8 mouse cellular contexts compared by ENCODE assay signal in genomic region chr10:17723871-17724741, GRCm38 (mm10). TPM values are rescaled to one million over a fixed set of nuclear protein-coding genes. Genes with fewer than 3 reads are reported as not detected.
A peak's percentile ranks its signal among the peaks of the same experiment; 100 is the strongest.
DNase-seq lines count a peak whose midpoint lies in the region; ATAC-seq and TF ChIP-seq lines count a peak whose summit lies in the region.

No protein-coding gene starts in this region.

- peak overlapping the region; percentile 68 for H3K4me2 ChIP-seq in forebrain, embryonic 15.5 days (replicated peaks)
- H3K4me2 ChIP-seq in lung, embryonic 15.5 days, result peak overlapping the region; percentile 83

- peaks cover 34% of the 10 kb centered on the region for H3K4me1 ChIP-seq in forebrain, embryonic 15.5 days
- H3K4me1 ChIP-seq in lung, embryonic 15.5 days, result peaks cover 33% of the 10 kb centered on the region
- H3K4me1 ChIP-seq in olfactory bulb, adult 2 months (ENCODE audit: control insufficient read depth, insufficient read depth, low read length), result no peaks in the 10 kb centered on the region
- peaks cover 6% of the 10 kb centered on the region; the same call in 1 of the 2 replicates for H3K4me1 ChIP-seq in thymus, adult 2 months (replicated peaks; ENCODE audit: control insufficient read depth, insufficient read depth, low read length)

- TF ChIP-seq POLR2A in brain, embryonic 14.5 days (IDR thresholded peaks at IDR 0.05; ENCODE audit: borderline replicate concordance, extremely low read depth, insufficient read depth, insufficient read length, poor library complexity, severe bottlenecking), result no peak
- TF ChIP-seq POLR2A in olfactory bulb, adult 2 months (IDR thresholded peaks at IDR 0.05; ENCODE audit: insufficient read depth, low read depth, low read length), result no peak; the same call in none of the 2 replicates
- no peak for TF ChIP-seq POLR2A in thymus, adult 2 months (IDR thresholded peaks at IDR 0.05; ENCODE audit: control insufficient read depth, extremely low read depth, insufficient read depth, low read length, poor library complexity)

- peak overlapping the region; percentile 95 for H3K9ac ChIP-seq in forebrain, embryonic 15.5 days (replicated peaks)
- H3K9ac ChIP-seq in lung, embryonic 15.5 days, result peak overlapping the region; percentile 85

- H3K27me3 ChIP-seq in forebrain, embryonic 15.5 days, result no peaks in the 10 kb centered on the region
- no peaks in the 10 kb centered on the region for H3K27me3 ChIP-seq in lung, embryonic 15.5 days
- no peaks in the 10 kb centered on the region for H3K27me3 ChIP-seq in thymus, adult 2 months (ENCODE audit: control insufficient read depth, insufficient read depth, low read length)

- intact Hi-C loops in heart, postnatal 25 days (cut with DNase I), result loop anchor here (5.0 to 10.0 kb wide), 9 partner anchors 162 to 1379 kb away; no protein-coding TSS in a partner anchor

- TF ChIP-seq CTCF in brain, embryonic 14.5 days (IDR thresholded peaks at IDR 0.05; ENCODE audit: borderline replicate concordance, extremely low read depth, insufficient read depth, insufficient read length), result peak; percentile 54
- peak; percentile 62; the same call in 1 of the 2 replicates for TF ChIP-seq CTCF in olfactory bulb, adult 2 months (IDR thresholded peaks at IDR 0.05; ENCODE audit: insufficient read depth, low read depth, low read length)
- TF ChIP-seq CTCF in thymus, adult 2 months (IDR thresholded peaks at IDR 0.05; ENCODE audit: borderline replicate concordance, control insufficient read depth, extremely low read depth, insufficient read depth, low read length, poor library complexity), result peak; percentile 76; the same call in 1 of the 2 replicates

- peak overlapping the region; percentile 99 for H3K27ac ChIP-seq in forebrain, embryonic 15.5 days (replicated peaks)
- peak overlapping the region; percentile 99 for H3K27ac ChIP-seq in lung, embryonic 15.5 days
- H3K27ac ChIP-seq in olfactory bulb, adult 2 months (ENCODE audit: insufficient read depth, low read depth, low read length), result peak overlapping the region; percentile 91
- H3K27ac ChIP-seq in thymus, adult 2 months (ENCODE audit: control insufficient read depth, insufficient read depth, low read length), result peak overlapping the region; percentile 78; the same call in 1 of the 2 replicates

- peak overlapping the region; percentile 82 for H3K4me3 ChIP-seq in forebrain, embryonic 15.5 days
- H3K4me3 ChIP-seq in lung, embryonic 15.5 days, result peak overlapping the region; percentile 95
- H3K4me3 ChIP-seq in olfactory bulb, adult 2 months (ENCODE audit: insufficient read depth, low read depth, low read length), result peak overlapping the region; percentile 74
- peak overlapping the region; percentile 84 for H3K4me3 ChIP-seq in thymus, adult 2 months (ENCODE audit: control insufficient read depth, insufficient read depth, low read length)

- no peaks in the 10 kb centered on the region for H3K36me3 ChIP-seq in forebrain, embryonic 15.5 days
- H3K36me3 ChIP-seq in lung, embryonic 15.5 days, result no peaks in the 10 kb centered on the region
- H3K36me3 ChIP-seq in thymus, adult 2 months (ENCODE audit: control insufficient read depth, insufficient read depth, low read length), result no peaks in the 10 kb centered on the region

- DNase-seq in brain, embryonic 14.5 days (ENCODE audit: low read depth), result peak; percentile 78
- peak; percentile 48 for DNase-seq in heart, postnatal 25 days (ENCODE audit: low spot score)
- DNase-seq in layer of hippocampus, adult 8-10 months (ENCODE audit: low spot score in 2 of 2), result peak; percentile 58 to 74
- DNase-seq in thymus, adult 2 months, result peak; percentile 91

- peak; percentile 29 for ATAC-seq in CD4-positive, CD25-positive, alpha-beta regulatory T cell, adult 4 months
- ATAC-seq in forebrain, embryonic 15.5 days (replicated peaks), result peak; percentile 41
- peak; percentile 27 for ATAC-seq in lung, embryonic 15.5 days (ENCODE audit: borderline replicate concordance, extremely low read depth, low FRiP score, low TSS enrichment)

- H3K9me3 ChIP-seq in forebrain, embryonic 15.5 days, result no peaks in the 10 kb centered on the region
- H3K9me3 ChIP-seq in lung, embryonic 15.5 days, result no peaks in the 10 kb centered on the region

- under 1% methylated on average over 65 of the region's 65 CpGs for WGBS in forebrain, embryonic 15.5 days
- WGBS in lung, embryonic 15.5 days, result under 1% methylated on average over 65 of the region's 65 CpGs
- WGBS in olfactory bulb, adult 2 months, result under 1% methylated on average over 65 of the region's 65 CpGs
- WGBS in thymus, adult 2 months, result under 1% methylated on average over 65 of the region's 65 CpGs

RNA-seq across cellular contexts. Expression of gene Cited2, which starts 1.1 kb away (rescaled TPM):
- polyA plus RNA-seq in CD4-positive, CD25-positive, alpha-beta regulatory T cell, adult 4 months (2017; shearing (Covaris generic)), result 1 to 10 TPM; 4.8 to 9.4 TPM
- 105 and 113 TPM in 2 replicates for polyA plus RNA-seq in brain, embryonic 14.5 days (2012; rRNA removed)
- 69.2 and 72.1 TPM in 2 replicates for polyA plus RNA-seq in forebrain, embryonic 15.5 days (2015; fragmentation: Nextera tagmentation; extraction: Ambion mirVana)
- total RNA-seq in heart, postnatal 25 days (2021), result 10 to 100 TPM; 42.8 to 47.9 TPM
- 10 to 100 TPM; 27.9 to 31.6 (median 29.2) TPM for total RNA-seq in layer of hippocampus, adult 8-10 months (2022)
- polyA plus RNA-seq in lung, embryonic 15.5 days (2015; fragmentation: Nextera tagmentation; extraction: Ambion mirVana), result 32.5 and 32.8 TPM in 2 replicates
- not detected in 2 replicates for polyA plus RNA-seq in olfactory bulb, adult 2 months (2012; ENCODE audit: insufficient read depth, insufficient read length, low replicate concordance, missing spikeins)
- 42.8 and 53.7 TPM in 2 replicates for polyA plus RNA-seq in thymus, adult 2 months (2012; rRNA removed)

Comparison
In these comparisons a context has a peak if more than half of its experiments do, and no peak if none do; other contexts are left out.
1. Peak in every context shown above with its lines: DNase-seq, ATAC-seq, H3K4me3 ChIP-seq and H3K27ac ChIP-seq.